Mouse (Mus musculus) spleen, postnatal 36 days (tissue): ENCODE results near the gene Rmnd5b.
"Not testable (repeated sequence)": the region's sequence is repeated elsewhere in the genome, so short reads cannot be mapped to it uniquely, and the experiment has no call there.

Experiments
- DNase-seq, 2 experiments: peaks; one replicate each; pipeline ENCODE4 v3.0.0; 2022; ENCODE audit warnings: low spot score in 2 of 2, mixed read lengths in 1 of 2

Gene Rmnd5b

DNA sequence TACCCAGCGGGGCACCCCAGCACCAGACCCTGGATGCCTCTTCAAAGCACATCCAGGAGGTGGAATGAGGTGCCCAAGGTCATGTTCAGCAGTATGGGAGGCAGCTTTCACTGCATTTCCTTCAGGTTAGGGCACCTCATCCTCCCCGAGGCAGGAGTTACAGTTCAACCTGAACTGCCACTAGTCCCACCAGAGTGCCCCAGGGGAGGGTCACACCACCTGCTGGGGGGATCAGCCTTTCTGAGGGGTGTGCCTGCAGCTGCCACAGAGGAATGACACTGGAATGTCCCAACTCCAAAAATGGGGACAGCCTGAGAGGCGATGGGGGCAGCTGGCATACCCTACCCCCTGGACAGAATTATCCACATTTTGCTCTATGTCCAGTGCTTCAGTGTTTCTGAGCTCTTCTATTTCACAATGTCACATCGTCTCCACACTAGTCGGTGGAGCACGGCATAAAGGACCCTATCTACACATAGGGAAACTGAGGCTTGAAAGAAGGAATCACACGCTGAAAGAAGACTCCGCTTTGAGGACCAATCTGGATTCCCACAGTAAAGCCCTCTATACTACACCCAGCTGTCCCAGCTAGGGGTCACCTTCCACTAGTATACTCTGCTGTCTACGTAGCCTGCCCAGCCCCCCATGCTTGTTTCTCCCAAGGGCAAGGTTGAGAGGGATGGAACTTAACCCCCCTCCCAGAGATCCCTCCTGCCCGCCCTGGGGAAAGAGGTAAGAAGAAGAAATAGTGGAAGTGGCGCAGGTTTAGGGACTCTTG is 13.6 kb upstream of the Rmnd5b start:
- DNase-seq = no peak

DNA sequence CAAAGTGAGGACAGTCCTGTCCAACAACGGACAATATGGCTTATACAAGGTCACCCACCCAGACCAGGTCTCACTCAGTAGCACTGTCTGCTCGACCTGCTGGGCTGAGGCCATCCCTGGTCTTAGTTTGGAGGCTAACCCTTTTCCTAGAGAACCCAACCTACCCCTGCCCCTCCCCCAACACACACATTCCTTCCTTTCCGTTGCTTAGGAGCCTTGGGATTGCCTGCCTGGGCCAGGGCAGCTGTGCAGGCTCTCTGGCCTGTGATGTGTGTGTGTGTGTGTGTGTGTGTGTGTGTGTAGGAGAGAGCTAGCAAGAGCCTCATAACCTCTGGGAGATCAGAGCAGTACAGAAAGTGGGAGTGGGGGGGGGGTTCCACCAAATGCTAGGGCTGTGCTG is 12.9 kb upstream of the Rmnd5b start:
- no peak for DNase-seq

DNA sequence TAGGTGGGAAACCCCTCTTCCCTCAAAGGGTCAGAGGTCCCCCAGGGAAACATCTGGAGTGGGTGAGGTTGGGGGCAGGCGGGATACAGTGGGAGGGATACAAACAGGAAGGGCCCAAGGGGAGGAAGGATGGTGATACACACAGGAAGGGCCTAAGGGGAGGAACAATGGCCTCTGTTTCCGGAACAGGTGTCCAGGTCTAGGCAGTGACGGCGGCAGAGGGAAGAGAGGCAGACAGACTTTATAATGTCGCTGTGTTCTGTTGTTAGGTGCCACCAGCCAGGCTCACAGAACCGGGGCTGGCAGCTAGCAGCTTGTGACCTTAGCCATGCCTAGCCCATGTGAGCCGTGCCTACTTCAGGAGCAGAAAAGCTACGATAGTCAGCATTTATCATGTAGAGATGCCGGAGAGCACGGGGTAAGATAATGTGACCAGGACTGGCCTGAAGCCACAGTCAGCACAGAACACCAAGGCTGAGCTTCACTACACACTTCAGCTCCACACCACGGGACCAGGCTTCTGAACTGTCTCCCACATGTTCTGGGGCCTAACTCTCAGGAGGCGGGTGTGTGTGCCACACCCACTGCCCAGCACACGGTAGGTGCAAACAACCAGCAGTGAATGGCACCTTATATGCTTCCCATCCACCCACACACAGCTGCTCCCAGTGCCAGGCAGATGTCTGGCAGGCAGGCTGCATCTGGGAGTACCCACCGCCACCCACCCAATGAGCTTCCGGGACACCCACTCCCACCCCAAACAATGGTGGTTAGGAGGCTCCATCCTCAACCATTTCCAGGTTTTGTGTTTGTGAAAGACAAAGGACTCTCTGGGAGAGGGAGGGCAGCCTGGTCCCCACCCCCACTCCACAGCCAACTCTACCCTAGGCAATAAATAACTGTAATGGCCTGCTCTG is 11.3 kb upstream of the Rmnd5b start:
- peak; percentile 37 to 41 for DNase-seq

DNA sequence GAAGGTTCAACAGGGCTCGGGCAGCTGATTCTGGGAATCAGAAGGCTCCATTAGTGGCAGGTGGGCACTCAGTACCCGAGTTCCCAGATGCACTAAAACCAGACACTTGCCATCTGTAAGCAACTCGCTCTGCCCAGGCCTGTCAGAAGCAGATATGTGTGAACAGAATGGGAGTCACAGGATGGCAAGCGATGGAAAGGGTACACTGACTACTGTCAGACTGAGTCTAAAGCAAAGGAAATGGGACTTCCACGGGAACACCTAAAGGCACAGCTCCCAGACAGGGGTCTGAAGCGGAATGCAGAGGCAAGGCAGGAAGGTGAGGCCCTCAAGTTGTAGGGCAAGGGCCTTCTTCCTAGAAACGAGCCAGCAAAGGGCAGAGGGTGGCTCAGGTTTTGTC is 10.5 kb upstream of the Rmnd5b start:
- no peak for DNase-seq

DNA sequence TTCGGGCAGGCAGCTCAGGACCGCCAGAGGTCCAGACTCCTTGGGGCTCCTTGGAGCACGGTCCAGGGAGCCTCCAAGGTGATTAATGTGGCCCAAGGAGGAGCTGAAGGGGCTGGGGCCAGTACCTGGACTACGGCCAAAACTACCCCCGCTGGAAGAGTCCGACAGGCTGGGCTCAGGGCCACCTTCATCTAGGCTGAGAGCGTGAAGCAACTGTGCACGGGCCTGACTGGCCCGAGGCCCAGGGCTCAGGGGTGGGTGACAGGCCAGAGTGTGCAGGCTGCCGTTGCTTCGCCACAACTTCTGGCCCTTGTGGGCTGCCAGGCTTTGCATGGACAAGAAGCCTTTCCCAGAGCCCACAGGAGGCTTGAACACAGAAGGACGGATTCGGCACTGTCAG is 9.6 kb upstream of the Rmnd5b start:
- DNase-seq = no peak

DNA sequence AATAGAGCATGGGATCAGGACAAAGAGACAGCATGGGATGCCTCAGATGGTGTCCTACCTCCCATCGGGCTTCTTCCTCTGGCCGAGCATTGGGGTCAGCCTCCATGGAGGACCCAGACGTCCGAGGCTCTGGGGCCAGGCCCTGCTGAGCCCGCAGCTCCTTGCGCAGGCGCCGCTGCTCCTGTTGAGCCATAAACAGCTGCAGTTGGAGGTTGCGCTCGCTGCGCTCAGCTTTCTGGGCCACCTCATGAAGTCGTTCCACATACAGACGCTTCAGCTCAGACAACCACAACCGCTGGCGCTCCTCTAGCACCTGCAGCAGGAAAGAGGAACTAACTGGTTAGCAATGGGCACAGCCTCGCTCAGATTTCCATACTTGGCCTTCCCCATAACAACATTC is 8.5 kb upstream of the Rmnd5b start:
- peak; percentile 87 for DNase-seq

DNA sequence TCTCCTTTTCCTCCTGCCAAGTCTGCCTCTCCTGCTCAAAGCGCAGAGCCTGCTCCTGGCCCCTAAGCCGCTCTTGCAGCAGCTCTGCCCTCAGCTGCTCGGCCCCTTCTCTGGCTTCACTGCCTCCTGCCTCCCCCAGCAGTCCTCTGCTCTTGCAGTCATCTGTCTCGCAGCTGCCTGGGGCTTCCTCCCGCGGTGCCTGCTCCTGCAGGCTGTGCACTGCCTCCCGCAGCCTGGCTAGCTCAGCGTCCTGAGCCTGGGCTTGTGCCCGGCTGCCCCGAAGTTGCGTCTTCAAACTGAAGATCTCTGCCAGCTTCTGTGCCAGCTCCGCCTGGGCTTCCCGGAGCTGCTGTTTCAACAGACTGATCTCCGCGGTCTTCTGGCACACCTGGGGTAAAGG is 8.1 kb upstream of the Rmnd5b start:
- peak; percentile 41 to 48 for DNase-seq

DNA sequence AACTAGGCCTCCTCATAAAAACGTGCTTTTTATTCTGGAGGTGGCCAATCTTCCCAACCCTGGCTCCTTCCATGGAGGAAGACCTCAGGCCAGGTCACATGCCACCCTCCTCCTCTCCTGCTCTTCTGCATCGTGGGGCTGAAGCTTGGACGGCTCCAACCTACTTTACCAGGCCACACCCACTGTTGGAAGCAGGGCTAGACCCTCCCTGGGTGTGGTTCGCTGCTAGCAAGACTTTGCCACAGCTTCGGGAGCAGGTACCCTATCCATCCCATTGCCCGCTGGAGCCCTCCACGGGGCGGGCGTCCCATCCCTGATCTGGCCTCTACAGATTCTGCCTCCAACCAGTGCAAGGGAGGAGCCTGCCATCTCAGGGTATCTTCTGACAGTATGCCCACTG is 7.5 kb upstream of the Rmnd5b start:
- DNase-seq = no peak

DNA sequence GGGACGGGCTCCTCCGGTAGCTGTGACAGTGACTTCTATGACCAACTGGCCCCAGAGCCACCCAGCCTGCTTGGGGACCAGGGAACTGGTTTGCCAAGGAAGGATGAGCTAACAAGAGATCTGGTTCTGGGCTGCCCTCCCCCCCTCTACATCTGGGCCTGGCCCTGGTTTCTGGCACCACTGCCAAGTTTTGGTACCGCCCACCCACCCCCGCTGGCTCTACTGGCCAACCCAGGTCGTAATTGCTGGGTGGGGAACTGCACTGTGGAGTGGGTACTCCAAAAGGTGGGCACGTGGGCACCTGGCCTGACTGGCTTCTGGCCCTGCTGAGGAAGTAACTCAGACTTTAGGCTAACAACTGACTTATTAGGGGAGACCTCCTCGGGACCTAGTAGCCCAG is 5.1 kb upstream of the Rmnd5b start:
- no peak for DNase-seq

DNA sequence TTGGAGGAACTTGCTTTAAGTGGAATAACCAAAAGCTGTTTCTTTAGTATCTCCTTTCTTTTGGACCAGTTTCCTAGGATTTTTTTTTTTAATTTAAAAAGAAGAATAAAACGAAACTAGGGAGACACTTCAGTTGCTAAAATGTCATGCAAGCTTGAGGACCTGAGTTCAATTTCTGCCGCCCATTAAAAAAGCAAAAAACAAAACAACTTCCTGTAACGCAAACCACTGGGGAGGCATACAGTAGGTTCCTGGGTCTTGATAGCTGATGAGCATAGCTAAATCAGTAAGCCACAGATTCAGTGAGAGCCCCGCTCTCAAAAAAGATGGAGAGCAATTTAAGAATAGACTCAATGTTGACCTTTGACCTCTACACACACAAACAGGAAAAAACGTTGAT is 2.8 kb upstream of the Rmnd5b start:
- DNase-seq = no peak

DNA sequence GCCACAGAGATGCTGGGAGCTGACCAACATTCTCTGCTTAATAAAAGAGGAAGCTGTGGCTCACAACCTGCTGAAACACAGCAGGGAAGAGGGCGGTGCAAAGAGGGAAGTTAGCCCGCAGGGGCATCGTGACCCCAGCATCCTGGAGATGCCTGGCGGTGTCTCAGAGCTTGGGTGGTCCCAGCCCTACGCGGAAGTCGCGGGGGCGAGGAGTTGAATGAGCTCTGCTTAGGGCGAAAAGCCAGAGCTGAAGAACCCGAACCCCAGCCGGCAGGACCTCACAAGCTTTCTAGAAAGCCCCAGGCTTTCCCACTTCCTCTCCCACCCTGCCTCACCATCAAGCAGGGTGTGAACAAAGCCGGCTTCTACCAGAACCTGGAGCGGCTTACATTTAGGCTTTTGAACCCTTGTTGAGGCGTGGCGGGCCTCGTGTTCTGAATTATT is 2.3 kb upstream of the Rmnd5b start:
- DNase-seq = peak; percentile 81 to 86

DNA sequence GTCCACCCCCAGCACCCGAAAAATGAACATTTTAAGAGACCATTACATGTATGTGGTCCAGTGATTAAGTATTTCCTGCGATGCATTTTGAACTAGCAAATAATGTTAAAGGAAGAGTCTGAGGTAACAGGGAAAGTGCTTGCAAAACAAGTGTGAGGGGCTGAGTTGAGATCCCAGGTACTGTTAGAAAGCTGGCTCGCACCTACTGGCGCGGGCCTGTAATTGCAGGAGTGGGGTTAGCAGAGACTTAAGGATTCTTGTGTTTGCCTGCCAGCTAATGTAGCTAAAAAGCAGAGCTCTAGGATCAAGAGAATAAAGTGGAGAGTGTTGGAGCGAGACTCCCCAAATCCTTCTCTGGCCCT is 608 bp upstream of the Rmnd5b start:
- DNase-seq = peak; percentile 74 to 78

DNA sequence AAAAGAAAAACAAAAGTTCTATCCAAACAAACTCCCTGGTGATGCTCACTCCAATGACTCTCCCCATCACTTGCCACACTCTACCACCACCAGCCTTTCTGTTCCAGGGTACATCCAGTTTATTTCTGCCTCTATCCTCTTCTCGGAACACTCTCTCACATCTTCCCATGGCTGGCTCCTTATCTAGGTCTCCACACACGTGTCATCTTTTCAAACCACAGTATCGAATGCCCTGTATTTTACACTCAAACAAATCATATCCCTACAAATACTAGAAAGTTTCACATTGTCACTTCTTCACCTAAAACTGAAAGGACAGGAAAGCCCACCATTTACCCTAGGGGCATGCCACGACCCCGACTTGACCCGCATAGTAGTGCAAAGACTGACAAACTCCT is 570 bp downstream of the Rmnd5b start:
- DNase-seq = no peak

DNA sequence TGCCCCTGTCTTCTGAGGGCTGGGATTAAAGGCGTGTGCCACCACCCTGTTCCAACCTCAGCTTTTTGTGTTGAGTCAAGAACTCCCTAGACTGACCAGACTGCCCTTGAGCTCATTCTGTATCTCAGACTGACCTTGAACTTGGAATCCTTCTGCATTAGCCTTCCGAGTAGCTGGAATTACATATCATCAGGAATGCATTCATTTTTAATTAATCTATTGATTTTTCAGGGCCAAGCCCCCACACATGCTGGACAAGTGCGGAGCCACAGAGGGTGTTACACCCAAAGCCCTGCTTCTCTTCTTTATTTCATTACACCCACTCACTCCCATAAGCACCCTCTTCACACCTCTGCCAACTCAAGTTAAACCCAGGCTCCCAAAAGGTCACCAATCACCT is 2.0 kb downstream of the Rmnd5b start:
- no peak for DNase-seq

DNA sequence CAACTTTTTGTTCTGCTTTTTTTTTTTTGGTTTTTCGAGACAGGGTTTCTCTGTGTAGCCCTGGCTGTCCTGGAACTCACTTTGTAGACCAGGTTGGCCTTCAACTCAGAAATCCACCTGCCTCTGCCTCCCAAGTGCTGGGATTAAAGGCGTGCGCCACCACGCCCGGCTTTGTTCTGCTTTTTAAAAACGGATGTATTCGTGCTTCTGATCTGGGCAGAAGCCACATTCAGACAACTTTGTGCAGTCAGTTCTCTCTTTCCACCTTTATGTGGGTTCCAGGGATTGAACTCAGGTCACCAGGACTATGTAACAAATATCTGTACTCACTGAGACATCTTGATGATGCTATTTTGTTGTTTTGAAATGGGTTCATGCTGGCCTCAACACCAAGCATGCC is 2.5 kb downstream of the Rmnd5b start:
- DNase-seq = not testable (repeated sequence)

DNA sequence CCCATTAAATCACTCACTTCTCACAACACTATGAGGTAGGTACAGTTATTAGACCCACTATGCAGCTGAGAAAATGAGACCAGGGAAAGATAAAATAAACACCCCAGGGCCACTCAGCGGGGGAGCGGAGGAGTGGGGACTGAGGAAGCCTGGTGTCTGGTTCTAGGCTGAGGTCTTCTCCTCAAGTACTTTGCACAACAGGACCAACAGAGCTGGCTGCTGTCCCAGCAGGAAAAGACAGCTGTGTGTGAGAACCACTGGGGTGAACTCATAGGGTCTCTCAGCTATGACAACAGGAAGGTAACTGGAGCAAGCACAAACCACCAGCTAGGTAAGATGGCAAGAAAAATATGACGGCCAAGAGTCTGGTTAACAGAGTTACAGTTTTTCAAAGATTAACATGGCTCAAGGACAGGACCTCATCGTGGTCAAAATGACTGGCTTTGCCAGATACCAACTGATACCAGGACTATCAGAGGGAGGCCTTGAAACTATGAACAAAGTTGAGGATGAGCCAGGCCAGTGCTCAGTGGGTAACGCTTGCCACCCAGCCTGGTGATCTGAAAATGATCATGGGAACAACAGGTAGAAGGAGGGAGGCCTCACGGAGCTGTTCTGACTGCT is 3.5 kb downstream of the Rmnd5b start:
- DNase-seq = no peak

DNA sequence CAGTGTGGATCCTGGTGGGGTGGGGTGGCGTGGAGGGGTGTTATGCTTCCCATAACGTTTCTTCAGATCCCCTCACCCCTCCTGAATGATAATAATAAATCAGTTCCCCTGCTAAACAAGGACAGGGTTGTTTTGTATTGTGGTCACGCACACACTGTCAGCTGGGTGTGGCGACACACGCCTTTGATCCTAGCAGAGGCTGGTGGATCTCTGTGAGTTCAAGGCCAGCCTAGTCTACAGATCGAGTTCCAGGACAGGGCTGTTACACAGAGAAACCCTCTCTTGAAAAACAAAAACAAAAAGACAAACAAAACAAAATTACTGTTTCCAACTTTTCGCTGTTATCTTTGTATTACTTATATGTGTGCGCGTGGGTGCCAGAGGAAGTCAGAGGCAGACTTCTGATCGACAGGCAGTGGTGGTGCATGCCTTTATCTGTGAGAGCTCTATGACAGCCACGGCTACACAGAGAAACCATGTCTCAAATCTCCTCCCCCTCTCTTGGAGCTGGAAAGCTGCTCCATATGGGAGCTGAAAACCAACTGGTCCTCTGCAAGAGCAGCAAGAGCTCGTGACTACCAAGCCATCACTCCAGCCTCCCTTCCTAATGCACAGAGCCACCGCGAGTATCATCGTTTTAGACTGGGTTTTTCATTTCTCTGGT is 5.9 kb downstream of the Rmnd5b start:
- no peak for DNase-seq

DNA sequence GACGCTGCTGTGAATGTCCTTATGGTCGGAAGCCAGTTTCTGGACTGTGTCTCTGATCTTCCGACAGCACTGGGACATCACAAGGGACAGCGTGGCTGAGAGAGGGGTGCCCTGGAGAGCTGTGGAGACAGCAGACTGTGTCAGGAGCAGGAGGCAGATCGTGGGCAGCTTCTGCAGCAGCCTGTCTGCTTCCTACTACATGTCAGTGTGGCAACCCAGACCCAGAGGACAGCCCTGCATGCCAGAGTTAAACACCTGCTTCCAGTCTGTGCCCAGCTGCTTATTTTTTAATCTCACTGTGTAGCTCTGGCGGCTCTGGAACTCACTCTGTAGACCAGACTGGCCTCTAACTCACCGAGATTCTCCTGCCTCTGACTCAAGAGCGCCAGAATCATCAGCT is 7.8 kb downstream of the Rmnd5b start:
- no peak for DNase-seq

DNA sequence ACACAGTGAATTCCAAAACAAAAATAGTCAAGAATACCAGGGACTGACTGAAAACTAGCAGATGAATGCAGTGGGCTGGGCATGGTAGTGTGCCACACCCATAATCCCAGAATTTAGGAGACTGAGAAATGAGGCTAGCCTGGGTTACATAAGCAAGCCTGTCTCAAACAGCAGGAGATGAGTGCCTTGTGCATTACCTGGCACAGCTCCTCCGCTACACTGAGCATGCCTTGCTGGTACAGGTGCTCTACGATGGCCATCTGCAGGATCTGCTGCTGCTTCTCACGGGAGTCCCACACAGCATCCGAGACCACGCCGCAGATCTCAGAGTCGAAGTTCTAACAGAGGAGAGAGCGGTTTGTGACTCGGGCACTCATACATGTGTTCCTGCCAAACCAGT is 8.3 kb downstream of the Rmnd5b start:
- DNase-seq = no peak

DNA sequence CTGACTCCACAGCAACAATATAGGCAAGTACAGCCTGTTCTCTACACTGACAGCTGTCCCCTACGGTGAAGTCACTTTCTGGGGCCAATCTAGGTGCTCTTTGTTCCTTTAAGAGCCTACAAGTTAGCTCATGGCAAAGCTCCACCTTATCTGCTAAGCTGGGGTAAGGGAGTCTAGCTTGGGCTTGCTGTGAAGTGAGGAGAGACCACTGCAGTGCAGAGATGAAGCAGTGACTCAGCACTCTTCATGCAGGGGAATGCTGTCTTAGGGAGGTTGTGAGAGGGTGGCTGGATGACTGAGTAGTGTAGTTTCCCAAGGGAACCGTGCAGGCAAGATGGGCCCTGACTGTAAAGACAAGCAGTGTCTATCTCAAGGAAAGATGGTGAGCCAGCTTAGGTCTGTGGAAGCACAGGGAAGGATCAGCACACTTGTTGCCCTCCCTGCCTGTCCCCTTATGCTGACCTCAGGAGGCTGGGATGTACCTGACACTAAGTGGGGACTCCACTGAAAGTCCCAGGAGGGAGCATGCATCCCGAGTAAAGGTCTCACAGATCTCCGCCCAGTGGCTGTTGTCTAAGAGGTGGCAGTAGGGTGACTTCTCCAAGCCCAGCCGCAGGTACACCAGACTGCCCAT is 10.4 kb downstream of the Rmnd5b start:
- no peak for DNase-seq

DNA sequence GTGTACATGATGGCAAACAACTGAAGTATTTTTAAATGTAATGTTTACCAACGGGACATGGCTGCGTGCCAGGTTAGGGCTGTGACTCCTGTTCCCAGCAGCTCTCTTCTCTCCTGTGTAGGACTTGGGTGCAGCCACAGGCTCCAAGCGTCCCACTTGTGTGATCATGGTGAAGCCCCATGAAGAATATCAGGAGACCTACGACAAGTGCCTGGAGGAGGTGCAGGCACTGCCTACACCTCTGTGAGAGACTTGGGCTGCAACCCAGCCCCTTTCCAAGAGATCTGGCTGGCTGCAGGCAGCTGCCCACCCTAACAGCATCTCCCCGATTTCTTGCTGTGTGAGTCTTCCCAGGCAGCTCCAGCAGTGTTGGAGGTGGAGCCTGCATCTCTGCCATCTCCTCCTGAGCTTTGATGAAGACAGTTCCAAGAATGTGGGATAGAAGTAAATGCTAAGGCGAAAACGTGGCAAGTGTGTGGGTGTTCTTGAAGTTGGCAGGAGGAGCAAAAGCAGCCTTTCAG is 12.7 kb downstream of the Rmnd5b start:
- no peak for DNase-seq
